Mouse (Mus musculus) heart, embryonic 14.5 days (tissue): ENCODE data around the gene Cfl1. TPM values are rescaled to one million over a fixed set of nuclear protein-coding genes. Genes with fewer than 3 reads are reported as not detected.

Experiments
- ATAC-seq: fragments of 200-750 bp; cut with Nextera tagmentation; 2 replicates; pipeline ENCODE4 v1.8.0; 2017; ENCODE audit warnings: low read depth, moderate TSS enrichment; ENCODE audit not compliant: insufficient number of reproducible peaks, insufficient read depth, low FRiP score
- H3K27ac ChIP-seq, 2 experiments: fragments of 200-500 bp in 1 of 2; fragments of 300-500 bp in 1 of 2; sonication (generic) in 1 of 2; replicated peaks in 1 of 2; 2 replicates each; pipeline ENCODE4 v1.5.1; 2012 to 2014; ENCODE audit warnings: low read depth in 2 of 2, low read length in 2 of 2, control low read depth in 1 of 2, mild to moderate bottlenecking in 1 of 2, mixed read lengths in 1 of 2; ENCODE audit not compliant: control insufficient read depth in 1 of 2, insufficient read depth in 1 of 2
- H3K27me3 ChIP-seq: fragments of 300-500 bp; sonication (generic); 2 replicates; pipeline ENCODE4 v1.6.1; 2014; ENCODE audit warnings: mild to moderate bottlenecking, low read length, control low read depth; ENCODE audit not compliant: control insufficient read depth, insufficient read depth
- H3K36me3 ChIP-seq: fragments of 300-500 bp; sonication (generic); 2 replicates; pipeline ENCODE4 v1.6.1; 2014; ENCODE audit warnings: mild to moderate bottlenecking, control low read depth, low read length, mixed read lengths; ENCODE audit not compliant: control insufficient read depth, insufficient read depth
- H3K4me1 ChIP-seq, 2 experiments: fragments of 200-500 bp in 1 of 2; fragments of 300-500 bp in 1 of 2; sonication (generic) in 1 of 2; 2 replicates each; pipeline ENCODE4 v1.6.1; 2012 to 2014; ENCODE audit warnings: low read length in 2 of 2, control low read depth in 1 of 2, mixed read lengths in 1 of 2; ENCODE audit not compliant: control insufficient read depth in 2 of 2, insufficient read depth in 2 of 2
- H3K4me2 ChIP-seq: fragments of 300-500 bp; sonication (generic); 2 replicates; pipeline ENCODE4 v1.6.1; 2014; ENCODE audit warnings: mild to moderate bottlenecking, low read length
- H3K4me3 ChIP-seq, 2 experiments: fragments of 200-500 bp in 1 of 2; fragments of 300-500 bp in 1 of 2; sonication (generic) in 1 of 2; 2 replicates each; pipeline ENCODE4 v1.5.1; 2012 to 2014; ENCODE audit warnings: low read length in 2 of 2, mild to moderate bottlenecking in 2 of 2, control low read depth in 1 of 2, low read depth in 1 of 2, moderate library complexity in 1 of 2; ENCODE audit not compliant: control insufficient read depth in 1 of 2, insufficient read depth in 1 of 2
- H3K9ac ChIP-seq: fragments of 300-500 bp; sonication (generic); 2 replicates; pipeline ENCODE4 v1.6.1; 2014; ENCODE audit warnings: mild to moderate bottlenecking, low read length
- H3K9me3 ChIP-seq: fragments of 300-500 bp; sonication (generic); 2 replicates; pipeline ENCODE4 v1.6.1; 2016; ENCODE audit warnings: low read length, control low read depth; ENCODE audit not compliant: control insufficient read depth
- WGBS: fragments of 180-500 bp; shearing (Covaris S2); extraction: QIAGEN DNeasy Blood & Tissue Kit; methylation state at CpG from one replicate; pipeline ENCODE4 v1.1.7; 2014; 5-methylcytosine and 5-hydroxymethylcytosine counted together
- polyA plus RNA-seq: library from polyadenylated mRNA; unstranded; fragments of >200 nt; fragmentation: Nextera tagmentation; extraction: Ambion mirVana; gene quantifications from 2 replicates; pipeline ENCODE4 v1.2.1, GENCODE M21; 2014

Gene Cfl1
- polyA plus RNA-seq, 1 experiment from 2014 or later = 1,886 TPM

DNA sequence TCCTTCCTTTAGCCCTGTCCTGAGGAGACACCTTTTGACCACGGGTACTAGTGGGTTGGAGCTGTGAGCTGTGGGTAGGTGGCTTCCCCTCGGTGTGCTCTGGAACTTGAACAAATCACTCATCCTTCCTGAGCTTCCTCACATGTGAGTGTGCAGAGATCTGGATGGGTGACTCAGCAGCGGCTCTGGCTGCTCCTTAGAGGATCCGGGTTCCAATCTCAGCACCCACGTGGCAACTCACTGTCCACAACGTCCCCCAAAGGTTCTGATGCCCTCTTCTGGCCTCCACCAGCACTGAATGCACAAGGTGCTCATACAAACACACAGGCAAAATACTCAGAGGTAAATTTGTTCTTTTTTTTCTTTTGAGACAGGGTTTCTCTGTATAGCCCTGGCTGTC lies 38.5 kb upstream of the Cfl1 start:
- peaks cover 28% of the 10 kb centered on the region for H3K27me3 ChIP-seq
- no peak overlapping the region for H3K9ac ChIP-seq
- 75% methylated on average over 6 of the region's 6 CpGs for WGBS
- H3K4me3 ChIP-seq = no peak overlapping the region
- no peak for ATAC-seq
- no peak overlapping the region for H3K27ac ChIP-seq
- peaks cover 6 to 32% of the 10 kb centered on the region in 2 experiments for H3K4me1 ChIP-seq
- no peaks in the 10 kb centered on the region for H3K9me3 ChIP-seq
- no peak overlapping the region for H3K4me2 ChIP-seq
- H3K36me3 ChIP-seq = peaks cover 15% of the 10 kb centered on the region

DNA sequence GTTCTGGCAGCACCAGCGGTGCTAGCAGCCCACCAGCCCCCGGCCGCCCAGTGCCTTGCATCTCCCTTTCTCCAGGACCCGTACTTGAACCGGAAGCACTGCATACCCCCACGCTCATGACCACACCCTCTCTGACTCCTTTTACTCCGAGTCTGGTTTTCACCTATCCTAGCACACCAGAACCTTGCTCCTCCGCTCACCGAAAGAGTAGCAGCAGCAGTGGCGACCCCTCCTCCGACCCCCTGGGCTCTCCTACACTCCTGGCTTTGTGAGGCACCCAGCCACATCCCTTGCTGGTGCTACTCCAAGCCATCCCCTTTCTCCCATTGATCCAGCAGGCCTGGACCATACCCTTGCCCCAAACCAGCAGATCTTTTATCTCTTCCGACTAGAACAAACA lies 35.2 kb upstream of the Cfl1 start:
- peak overlapping the region; percentile 97 for H3K4me2 ChIP-seq
- H3K27ac ChIP-seq = peak overlapping the region in 1 of 2 experiments; percentile 94; a peak in 1 of 4 replicates
- peaks cover 9 to 26% of the 10 kb centered on the region in 2 experiments for H3K4me1 ChIP-seq
- H3K4me3 ChIP-seq = peak overlapping the region; percentile 69 to 92
- 75% methylated on average over 12 of the region's 12 CpGs for WGBS
- ATAC-seq = no peak
- H3K9ac ChIP-seq = peak overlapping the region; percentile 89
- H3K36me3 ChIP-seq = peaks cover 15% of the 10 kb centered on the region
- no peaks in the 10 kb centered on the region for H3K9me3 ChIP-seq
- H3K27me3 ChIP-seq = no peaks in the 10 kb centered on the region; the same call in 1 of the 2 replicates

DNA sequence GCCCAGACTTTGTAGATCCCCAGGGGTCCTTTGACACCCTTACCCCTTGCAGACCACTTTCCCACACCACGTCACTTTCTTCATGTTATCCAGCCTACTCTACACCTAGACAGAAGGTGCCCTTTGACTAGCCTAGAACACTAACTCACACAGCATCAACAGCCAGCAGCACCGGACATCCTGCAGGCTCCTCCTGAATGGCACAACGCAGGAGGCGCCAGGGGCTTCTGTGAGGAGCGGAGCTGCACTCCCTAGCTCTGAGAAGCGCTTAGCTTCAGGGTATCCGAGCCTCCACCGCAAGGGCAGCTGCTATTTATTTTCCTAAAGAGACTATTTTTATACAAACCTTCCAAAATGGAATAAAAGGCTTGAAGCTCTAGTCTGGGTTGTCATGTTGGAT lies 34.7 kb upstream of the Cfl1 start:
- no peak for ATAC-seq
- peak overlapping the region; percentile 58 to 94 for H3K27ac ChIP-seq

DNA sequence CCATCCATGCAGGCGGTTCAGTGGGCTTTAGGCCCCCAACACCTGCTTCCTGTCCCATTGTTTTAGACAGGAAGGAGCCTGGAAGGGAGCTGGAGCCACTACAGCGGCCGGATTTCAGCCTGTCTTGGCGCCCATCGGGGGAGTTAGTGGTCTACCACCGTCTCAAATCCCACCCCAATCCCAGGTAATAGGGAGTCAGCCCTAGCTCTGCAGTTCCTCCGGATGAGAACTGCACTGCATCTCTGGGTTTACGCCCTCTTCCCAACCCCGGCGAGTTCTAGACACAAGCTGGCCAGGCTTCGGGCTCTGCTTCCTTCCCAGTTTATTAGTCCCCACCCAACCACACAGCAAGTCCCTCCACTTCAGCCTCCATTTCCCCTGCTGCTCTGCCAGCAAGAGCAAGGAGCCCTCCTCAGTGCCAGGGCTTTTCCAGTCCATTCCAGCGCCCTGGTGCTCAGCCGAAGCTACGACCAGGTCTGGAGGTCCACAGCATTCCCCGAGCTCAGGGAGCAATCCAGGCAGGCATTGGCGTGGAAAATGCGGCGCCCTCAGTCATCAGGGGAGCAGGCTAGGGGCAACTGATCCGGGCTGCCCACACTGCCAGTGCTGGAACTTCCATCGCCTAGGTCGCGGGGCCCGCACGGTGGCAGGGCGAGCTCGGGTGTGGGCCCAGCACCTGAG lies 33.9 kb upstream of the Cfl1 start:
- H3K9me3 ChIP-seq = no peaks in the 10 kb centered on the region
- ATAC-seq = 0 out of 2 replicates have a peak, but pooled peaks have one; percentile 4
- H3K27me3 ChIP-seq = no peaks in the 10 kb centered on the region
- peaks cover 11 to 32% of the 10 kb centered on the region in 2 experiments for H3K4me1 ChIP-seq
- H3K9ac ChIP-seq = peak overlapping the region; percentile 89
- H3K4me3 ChIP-seq = peak overlapping the region; percentile 69 to 92
- H3K36me3 ChIP-seq = peaks cover 15% of the 10 kb centered on the region
- 4% methylated on average over 26 of the region's 26 CpGs for WGBS
- peak overlapping the region; percentile 90 to 94 for H3K27ac ChIP-seq
- H3K4me2 ChIP-seq = peak overlapping the region; percentile 97

More for the DNA sequence above, 34.7 kb upstream of the Cfl1 start:
- Histone ChIP-seq H3K27me3 (no peaks in the 10 kb centered on the region), H3K4me2 (peak overlapping the region; percentile 97), H3K4me1 (peaks cover 9 to 27% of the 10 kb centered on the region in 2 experiments), H3K4me3 (peak overlapping the region; percentile 69 to 92), H3K9ac (peak overlapping the region; percentile 89), H3K36me3 (peaks cover 15% of the 10 kb centered on the region), H3K9me3 (no peaks in the 10 kb centered on the region)
- WGBS = 51% methylated on average over 8 of the region's 8 CpGs

DNA sequence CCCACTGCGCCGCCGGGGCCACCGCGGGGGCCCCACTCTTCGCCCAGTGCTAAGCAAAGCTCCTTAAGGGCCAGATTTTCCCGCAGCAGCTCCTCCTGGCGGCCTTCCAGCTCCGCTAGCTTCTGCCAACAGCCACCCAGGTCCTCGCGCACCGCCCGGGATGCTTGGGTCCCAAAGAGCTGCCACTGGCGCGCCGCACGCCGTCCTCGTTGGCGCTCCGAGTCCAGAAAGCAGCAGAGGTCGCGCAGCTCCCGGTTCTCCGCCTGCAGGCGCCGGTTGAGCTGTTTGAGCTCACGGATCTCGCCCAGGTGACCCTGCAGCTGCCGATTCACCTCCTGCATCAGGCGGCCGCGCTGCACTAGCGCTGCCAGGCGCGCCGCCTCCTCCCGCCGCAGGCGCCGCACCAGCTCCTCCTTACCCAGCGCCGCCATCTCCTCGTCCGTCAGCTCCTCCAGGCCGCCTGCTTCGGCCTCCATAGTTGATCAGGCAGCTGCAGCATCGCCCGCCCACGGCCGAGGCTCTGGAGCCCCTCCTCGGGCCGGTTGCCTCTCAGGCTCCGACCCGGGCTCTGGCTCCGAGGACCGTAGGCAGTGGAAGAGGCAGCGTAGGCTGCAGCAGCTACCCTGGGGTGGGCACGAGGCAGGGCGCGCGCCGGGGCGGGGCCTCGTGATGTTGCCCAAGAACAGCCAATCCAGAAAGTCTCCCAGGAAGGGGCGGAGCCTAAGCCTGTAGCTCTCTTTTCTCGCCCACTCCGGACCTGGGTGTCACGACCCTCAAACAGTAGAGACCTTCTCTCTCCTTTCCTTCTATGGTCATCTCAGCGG lies 33.1 kb upstream of the Cfl1 start:
- H3K27ac ChIP-seq = peak overlapping the region; percentile 90 to 94
- no peaks in the 10 kb centered on the region for H3K27me3 ChIP-seq
- H3K9me3 ChIP-seq = no peaks in the 10 kb centered on the region
- peak overlapping the region; percentile 97 for H3K4me2 ChIP-seq
- H3K36me3 ChIP-seq = peaks cover 22% of the 10 kb centered on the region
- under 1% methylated on average over 68 of the region's 70 CpGs for WGBS
- peak overlapping the region; percentile 69 to 92 for H3K4me3 ChIP-seq
- peak overlapping the region; percentile 89 for H3K9ac ChIP-seq
- H3K4me1 ChIP-seq = peaks cover 11 to 33% of the 10 kb centered on the region in 2 experiments
- ATAC-seq = peak; percentile 84

DNA sequence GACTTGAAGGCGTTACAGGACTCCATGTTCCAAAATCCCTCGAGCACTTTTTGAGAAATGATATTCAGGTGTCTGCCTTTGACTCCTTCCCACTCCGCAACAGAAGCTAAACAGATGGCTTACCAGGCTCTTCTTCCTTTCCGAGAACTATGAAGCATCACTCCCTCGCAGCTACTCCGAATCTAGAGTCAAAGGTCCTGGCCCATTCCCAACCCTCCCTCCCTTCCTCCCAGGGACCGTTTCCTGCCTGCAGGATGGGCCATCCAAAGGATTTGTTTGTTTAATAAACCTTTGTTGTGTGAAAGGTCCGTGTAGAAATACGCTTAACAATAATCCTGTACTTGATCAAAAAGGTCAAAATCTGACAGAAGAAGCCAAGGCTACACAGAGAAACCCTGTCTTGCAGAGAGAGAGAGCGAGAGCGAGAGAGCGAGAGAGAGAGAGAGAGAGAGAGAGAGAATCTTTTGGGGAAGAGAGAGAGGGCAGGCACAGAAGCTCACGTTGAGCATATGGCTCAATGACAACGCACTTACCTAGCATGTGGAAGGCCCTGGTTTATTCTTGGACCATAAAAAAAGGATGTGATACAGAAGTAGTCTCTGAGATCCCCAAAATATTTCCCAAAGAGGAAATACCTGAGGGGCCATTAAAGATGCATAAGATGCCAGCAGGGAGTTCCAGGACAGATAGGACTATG lies 32.4 kb upstream of the Cfl1 start, which contains the start of gene Ccdc85b:
Gene Ccdc85b (minus strand): TSS at position 149 of the 697 bp plus-strand sequence.
- peak within 1 kb of the TSS; percentile 69 to 92 for H3K4me3 ChIP-seq
- peak within 1 kb of the TSS; percentile 97 for H3K4me2 ChIP-seq
- peaks cover 11 to 33% of the 10 kb centered on the region in 2 experiments for H3K4me1 ChIP-seq
- peak within 1 kb of the TSS; percentile 90 to 94 for H3K27ac ChIP-seq
- no peaks in the 10 kb centered on the region for H3K27me3 ChIP-seq
- 15% methylated on average over 14 of the region's 14 CpGs for WGBS
- no peaks in the 10 kb centered on the region for H3K9me3 ChIP-seq
- ATAC-seq = no peak
- peak within 1 kb of the TSS; percentile 89 for H3K9ac ChIP-seq
- peaks cover 28% of the 10 kb centered on the region for H3K36me3 ChIP-seq

DNA sequence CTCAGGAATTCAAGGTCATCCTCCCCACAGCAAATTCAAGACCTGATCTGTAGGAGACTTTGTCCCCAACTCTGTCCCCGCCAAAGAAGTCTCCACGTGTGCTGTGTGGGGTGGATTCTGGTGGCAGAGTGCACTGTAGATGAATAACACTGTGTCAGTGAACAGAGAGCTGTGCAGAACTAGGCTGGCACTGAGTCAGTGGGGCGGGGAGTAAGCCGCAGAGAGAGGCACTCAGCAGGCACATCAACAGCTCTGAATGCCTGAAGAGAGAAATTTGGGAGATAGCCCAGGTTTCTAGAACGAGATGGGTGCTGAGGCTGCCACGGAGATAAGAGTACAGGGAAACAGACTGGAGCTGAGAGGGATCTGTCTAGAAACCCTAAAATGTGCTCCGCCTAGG lies 31.2 kb upstream of the Cfl1 start:
- no peak overlapping the region for H3K4me2 ChIP-seq
- H3K9ac ChIP-seq = no peak overlapping the region
- H3K27ac ChIP-seq = no peak overlapping the region
- peaks cover 32% of the 10 kb centered on the region for H3K36me3 ChIP-seq
- H3K4me3 ChIP-seq = no peak overlapping the region
- no peaks in the 10 kb centered on the region for H3K27me3 ChIP-seq
- no peaks in the 10 kb centered on the region for H3K9me3 ChIP-seq
- peaks cover 11 to 35% of the 10 kb centered on the region in 2 experiments for H3K4me1 ChIP-seq
- WGBS = 53% methylated on average over 7 of the region's 7 CpGs
- no peak for ATAC-seq
